Mouse (Mus musculus) hindbrain, embryonic 15.5 days (tissue): Measurements from ENCODE around the gene Zim1. TPM values are rescaled to one million over a fixed set of nuclear protein-coding genes. Genes with fewer than 3 reads are reported as not detected.

Source experiments
- ATAC-seq: fragments of 200-750 bp; cut with Nextera tagmentation; 2 replicates; pipeline ENCODE4 v1.8.0; 2017; ENCODE audit warnings: low read depth, moderate number of reproducible peaks, moderate TSS enrichment; ENCODE audit not compliant: low FRiP score
- H3K27ac ChIP-seq: fragments of 300-500 bp; sonication (generic); replicated peaks from 2 replicates; pipeline ENCODE4 v1.5.1; 2015; ENCODE audit warnings: mild to moderate bottlenecking, inconsistent platforms
- H3K27me3 ChIP-seq: fragments of 300-500 bp; sonication (generic); 2 replicates; pipeline ENCODE4 v1.6.1; 2015; ENCODE audit warnings: control low read depth, inconsistent platforms
- H3K36me3 ChIP-seq: fragments of 300-500 bp; sonication (generic); 2 replicates; pipeline ENCODE4 v1.6.1; 2015; ENCODE audit warnings: control low read depth, inconsistent platforms
- H3K4me1 ChIP-seq: fragments of 300-500 bp; sonication (generic); replicated peaks from 2 replicates; pipeline ENCODE4 v1.6.1; 2015; ENCODE audit warnings: control low read depth, inconsistent platforms
- H3K4me2 ChIP-seq: fragments of 300-500 bp; sonication (generic); 2 replicates; pipeline ENCODE4 v1.6.1; 2015; ENCODE audit warnings: moderate library complexity, mild to moderate bottlenecking, inconsistent platforms
- H3K4me3 ChIP-seq: fragments of 300-500 bp; sonication (generic); 2 replicates; pipeline ENCODE4 v1.5.1; 2015; ENCODE audit warnings: mild to moderate bottlenecking, inconsistent platforms
- H3K9ac ChIP-seq: fragments of 300-500 bp; sonication (generic); 2 replicates; pipeline ENCODE4 v1.6.1; 2015; ENCODE audit warnings: inconsistent platforms
- H3K9me3 ChIP-seq: fragments of 300-500 bp; sonication (generic); 2 replicates; pipeline ENCODE4 v1.6.1; 2016; ENCODE audit warnings: control low read depth, inconsistent platforms
- WGBS: fragments of 180-500 bp; shearing (Covaris S2); methylation state at CpG from one replicate; pipeline ENCODE4 v1.1.7; 2015; 5-methylcytosine and 5-hydroxymethylcytosine counted together
- polyA plus RNA-seq: library from polyadenylated mRNA; unstranded; fragments of >200 nt; fragmentation: Nextera tagmentation; extraction: Ambion mirVana; gene quantifications from 2 replicates; pipeline ENCODE4 v1.2.1, GENCODE M21; 2015

Gene Zim1
- polyA plus RNA-seq, 1 experiment from 2014 or later: 7.1 TPM

GRCm38 (mm10) chr7:6638076-6638475 is 58.2 kb downstream of the Zim1 start:
- H3K9ac ChIP-seq: no peak overlapping the region
- no peak overlapping the region for H3K4me2 ChIP-seq
- no peaks in the 10 kb centered on the region for H3K27me3 ChIP-seq
- H3K4me3 ChIP-seq: no peak overlapping the region
- H3K9me3 ChIP-seq: peaks cover 6% of the 10 kb centered on the region; the same call in 1 of the 2 replicates
- 90% methylated on average over 4 of the region's 4 CpGs for WGBS
- no peak for ATAC-seq
- no peak overlapping the region for H3K27ac ChIP-seq
- H3K4me1 ChIP-seq: no peaks in the 10 kb centered on the region
- no peaks in the 10 kb centered on the region for H3K36me3 ChIP-seq

- peaks cover 6% of the 10 kb centered on the region; the same call in 1 of the 2 replicates for H3K9me3 ChIP-seq
- no peaks in the 10 kb centered on the region for H3K4me1 ChIP-seq
- H3K4me3 ChIP-seq: no peak overlapping the region
- H3K36me3 ChIP-seq: no peaks in the 10 kb centered on the region
- no peak overlapping the region for H3K27ac ChIP-seq
- no peak overlapping the region for H3K4me2 ChIP-seq
- WGBS: 92% methylated on average over 4 of the region's 4 CpGs
- no peaks in the 10 kb centered on the region for H3K27me3 ChIP-seq
- no peak for ATAC-seq
- H3K9ac ChIP-seq: no peak overlapping the region
These were observed 59.5 kb downstream of the Zim1 start for GRCm38 (mm10) chr7:6636741-6637140.

- ATAC-seq: no peak
- Histone ChIP-seq H3K4me2 (no peak overlapping the region), H3K36me3 (no peaks in the 10 kb centered on the region), H3K27me3 (no peaks in the 10 kb centered on the region), H3K4me3 (no peak overlapping the region), H3K9me3 (peaks cover 6% of the 10 kb centered on the region; the same call in 1 of the 2 replicates), H3K27ac (no peak overlapping the region), H3K9ac (no peak overlapping the region), H3K4me1 (no peaks in the 10 kb centered on the region)
- 88% methylated on average over 3 of the region's 3 CpGs for WGBS
These were observed 60.4 kb downstream of the Zim1 start for GRCm38 (mm10) chr7:6635831-6636230.

Other genes starting within 250 kb of the Zim1 start
- not detected in 2 replicates for gene Olfr1336, start 240.3 kb downstream of the Zim1 start, polyA plus RNA-seq
- gene Olfr1346, start 229.3 kb downstream of the Zim1 start, polyA plus RNA-seq: not detected in 2 replicates
- gene Olfr5, start 209.5 kb downstream of the Zim1 start, polyA plus RNA-seq: not detected in 2 replicates
- gene Olfr1347, start 196.7 kb downstream of the Zim1 start, polyA plus RNA-seq: not detected in 2 replicates
- gene Olfr1348, start 187.7 kb downstream of the Zim1 start, polyA plus RNA-seq: not detected in 2 replicates
- gene Olfr1349, start 173.5 kb downstream of the Zim1 start, polyA plus RNA-seq: not detected in 2 replicates
- not detected in 2 replicates for gene Olfr1350, start 131.6 kb downstream of the Zim1 start, polyA plus RNA-seq
- gene Peg3, start 34.0 kb upstream of the Zim1 start, polyA plus RNA-seq: 90.4 and 93.6 TPM in 2 replicates
- gene Usp29, start 34.1 kb upstream of the Zim1 start, polyA plus RNA-seq: 28.3 and 30.2 TPM in 2 replicates